Mouse (Mus musculus) cortical plate, adult 2 months (tissue): ENCODE data around the gene Fastkd1.
A peak's percentile ranks its signal among the peaks of the same experiment; 100 is the strongest.

Experiments used
- CTCF ChIP-seq: fragments of 200-500 bp; IDR thresholded peaks from 2 replicates; pipeline ENCODE4 v1.5.1; 2011; ENCODE audit warnings: mild to moderate bottlenecking, control low read depth, low read length; ENCODE audit not compliant: insufficient read depth; ENCODE audit errors: extremely low read depth
- POLR2A ChIP-seq: fragments of 200-500 bp; IDR thresholded peaks from 2 replicates; pipeline ENCODE4 v1.6.1; 2011; ENCODE audit warnings: mild to moderate bottlenecking, low read length, control low read depth; ENCODE audit not compliant: insufficient read depth; ENCODE audit errors: extremely low read depth

DNA sequence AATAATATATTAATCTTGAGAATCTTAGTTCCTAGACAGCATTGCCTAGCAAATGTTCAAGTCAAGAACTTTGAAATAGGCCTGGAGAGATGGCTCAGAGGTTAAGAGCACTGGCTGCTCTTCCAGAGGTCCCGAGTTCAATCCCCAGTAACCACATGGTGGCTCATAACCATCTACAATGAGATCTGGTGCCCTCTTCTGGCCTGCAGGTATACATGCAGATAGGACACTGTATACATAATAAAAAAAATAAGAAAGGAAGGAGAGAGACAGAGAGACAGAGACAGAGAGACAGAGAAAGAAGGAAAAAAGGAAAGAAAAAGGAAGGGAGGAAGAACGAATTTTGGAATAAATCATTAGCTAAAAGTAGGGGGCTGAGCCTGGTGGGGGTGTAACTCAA is 36.6 kb downstream of the Fastkd1 start:
- 0 out of 2 replicates have a peak, but pooled peaks have one; percentile 9 for TF ChIP-seq CTCF
- no peak for TF ChIP-seq POLR2A
